Mouse (Mus musculus): ENCODE measurements at regions not wholly inside any gene's neighbourhood (a gene's known extent, or its start where the extent isn't known, plus 50 kb on each side); places are given as distances from the start of the nearest gene placed in this dataset.

DNA sequence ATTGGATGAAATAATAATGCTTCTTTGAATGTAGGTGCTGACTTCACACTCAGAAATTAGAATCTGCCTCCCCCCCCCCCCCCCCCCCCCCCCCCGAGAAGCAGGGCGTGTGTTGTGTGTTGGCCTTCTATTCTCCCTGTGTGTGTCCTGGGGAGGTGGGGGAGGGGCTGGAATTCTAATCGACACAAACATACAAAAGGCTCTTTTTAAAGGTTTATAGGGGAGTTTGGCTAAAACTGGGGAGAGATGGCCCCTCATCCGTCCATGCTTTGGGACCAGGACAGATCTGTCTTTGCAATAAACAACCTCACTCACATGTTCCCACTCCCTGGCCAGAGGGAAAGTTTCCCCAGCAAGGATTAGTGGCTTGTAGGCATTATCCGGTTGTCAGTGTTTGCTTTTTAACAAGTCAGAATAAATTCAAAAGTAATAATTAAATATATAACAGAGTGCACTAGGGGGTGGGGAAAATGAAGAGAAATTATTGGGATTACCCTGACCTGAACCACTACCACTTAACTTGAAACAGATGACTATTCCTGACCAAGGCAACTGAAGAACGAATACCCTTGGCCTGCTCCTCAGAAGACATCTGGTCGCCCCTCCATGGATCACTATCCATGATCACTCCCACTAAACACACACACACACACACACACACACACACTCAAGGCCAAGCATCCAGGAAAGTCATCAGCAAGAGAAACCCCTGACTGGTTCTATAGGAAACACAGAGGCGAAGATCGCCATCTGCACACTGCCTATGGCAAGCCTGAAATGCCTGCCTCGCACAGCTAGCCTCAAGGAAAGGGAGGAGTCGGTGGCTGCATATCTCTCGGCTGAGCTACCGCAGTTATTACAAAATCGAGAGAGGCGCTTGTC, 223.5 kb upstream of the Rgma start:
- TF ChIP-seq POLR2A (IDR thresholded peaks at IDR 0.05; ENCODE audit: borderline replicate concordance, low read depth, low read length) (no peak), CTCF (IDR thresholded peaks at IDR 0.05; ENCODE audit: low read depth, low read length) (no peak)
